Mouse (Mus musculus) ES-CJ7 (cell line): Measurements from ENCODE around the gene Mdm1.
"Not testable (repeated sequence)": the region's sequence is repeated elsewhere in the genome, so short reads cannot be mapped to it uniquely, and the experiment has no call there.

Source experiments
- DNase-seq: peaks from one replicate; pipeline ENCODE4 v3.0.0; 2011; ENCODE audit warnings: low read depth, low spot score

Mdm1 gene

DNA sequence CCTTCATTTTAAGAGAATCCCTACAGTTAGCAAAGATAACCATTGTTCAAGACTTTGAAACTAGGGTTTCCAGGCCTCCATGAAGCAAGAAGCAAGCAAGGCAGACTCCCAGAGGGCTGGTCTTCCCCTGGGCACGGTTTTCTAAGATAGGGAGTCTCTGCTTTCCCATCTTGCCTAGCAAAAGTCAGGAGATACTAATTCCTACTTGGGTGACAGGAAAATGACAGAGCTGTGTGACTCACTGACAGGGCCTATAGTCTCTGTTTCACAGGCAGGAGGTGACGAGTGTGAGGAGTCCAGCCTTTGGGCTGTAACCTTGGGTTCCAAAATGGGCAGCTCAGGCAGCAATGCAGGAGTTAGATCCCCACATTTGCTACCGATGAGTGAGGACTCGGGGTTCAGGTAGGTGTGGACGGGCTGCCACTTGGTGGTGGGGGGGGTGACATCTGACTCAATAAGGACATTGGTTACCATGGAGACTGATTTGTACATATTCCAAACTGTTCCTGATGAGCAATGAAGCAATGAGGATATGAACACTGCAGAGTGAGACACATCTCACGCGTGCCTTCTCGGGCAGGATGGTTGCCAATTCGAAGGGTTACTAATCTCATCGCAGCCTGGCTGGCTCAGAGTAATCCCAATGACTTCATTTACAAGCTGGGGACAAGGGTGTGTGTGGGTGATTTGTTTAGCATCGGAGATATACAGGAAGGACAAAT is 19.0 kb upstream of the Mdm1 start:
- DNase-seq = no peak

DNA sequence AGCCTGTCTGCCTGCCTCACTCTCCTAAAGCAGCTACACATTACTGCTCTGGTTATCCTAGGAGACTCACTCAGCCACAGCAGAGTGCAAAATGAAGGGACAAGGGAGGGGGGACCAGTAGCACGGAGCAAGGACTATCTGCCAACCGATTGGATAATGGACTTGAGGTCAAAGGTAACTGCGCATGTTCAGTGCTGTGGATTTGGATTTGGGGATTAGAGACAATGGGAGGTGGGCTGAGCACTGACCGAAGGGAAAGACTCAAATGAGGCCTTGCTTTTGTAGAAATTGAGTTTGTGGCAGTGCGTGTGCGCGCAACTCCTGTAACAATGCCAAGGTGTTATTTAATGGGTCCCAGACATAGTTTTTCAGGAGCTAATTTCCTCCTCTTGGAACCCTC is 16.4 kb upstream of the Mdm1 start:
- DNase-seq = peak; percentile 85

DNA sequence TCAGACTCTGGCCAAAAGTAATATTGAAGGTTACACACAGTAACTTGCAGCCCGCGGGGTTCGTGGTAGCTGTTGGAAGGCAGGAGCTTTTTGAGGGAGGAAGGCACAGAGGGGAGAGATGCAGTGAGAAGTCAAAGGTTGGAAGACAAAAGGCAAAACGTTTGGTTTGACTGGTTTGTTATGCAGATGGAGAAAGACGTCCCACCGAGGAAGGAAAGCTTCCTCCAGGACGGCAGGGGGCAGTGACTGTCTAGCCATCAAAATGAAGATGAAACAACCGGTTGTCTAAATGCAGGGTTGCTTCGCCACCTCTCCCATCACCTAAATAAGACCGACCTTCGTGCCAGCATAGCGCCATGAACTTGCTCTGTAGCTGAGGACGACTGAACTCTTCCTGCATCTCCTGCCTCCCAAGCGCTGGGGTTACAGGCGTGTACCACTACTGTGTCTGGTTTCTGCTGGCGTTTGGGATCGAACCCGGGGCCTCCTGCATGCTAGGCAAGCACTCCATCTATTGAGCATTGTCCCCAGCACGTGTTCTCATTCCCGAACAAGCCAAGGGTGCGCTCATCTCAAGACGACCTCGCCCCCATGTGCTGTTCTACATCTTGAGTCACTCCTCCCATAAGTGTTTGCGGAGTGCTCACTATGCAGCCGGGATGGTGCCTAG is 15.7 kb upstream of the Mdm1 start:
- peak; percentile 90 for DNase-seq

GRCm38 (mm10) chr10:118129001-118129682 is 12.5 kb upstream of the Mdm1 start:
- peak; percentile 48 for DNase-seq

- no peak for DNase-seq
Measured at GRCm38 (mm10) chr10:118130016-118130415, 11.6 kb upstream of the Mdm1 start.

- DNase-seq = peak; percentile 47
Measured at GRCm38 (mm10) chr10:118132993-118133392, 8.6 kb upstream of the Mdm1 start.

DNA sequence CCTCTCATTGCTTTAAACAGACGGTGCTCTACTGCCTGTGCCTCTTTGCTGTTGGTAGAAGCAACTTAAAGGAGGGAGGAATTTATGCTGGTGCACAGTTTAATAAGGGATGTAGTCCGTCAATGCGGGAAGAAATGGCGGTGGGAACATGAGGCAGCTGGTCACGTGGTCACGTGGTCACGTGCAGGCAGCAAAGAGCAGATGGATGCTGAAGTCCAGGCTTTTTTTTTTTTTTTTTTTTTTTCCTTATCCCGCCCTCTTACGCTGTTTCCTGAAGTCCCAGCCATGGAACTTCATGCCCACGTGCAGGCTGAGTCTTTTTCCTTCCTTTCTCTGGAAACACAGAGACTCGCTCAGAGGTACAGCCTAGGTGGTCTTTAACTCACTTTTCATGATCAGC is 3.1 kb upstream of the Mdm1 start:
- no peak for DNase-seq

GRCm38 (mm10) chr10:118139837-118140570 is 1.6 kb upstream of the Mdm1 start:
- DNase-seq = no peak

DNA sequence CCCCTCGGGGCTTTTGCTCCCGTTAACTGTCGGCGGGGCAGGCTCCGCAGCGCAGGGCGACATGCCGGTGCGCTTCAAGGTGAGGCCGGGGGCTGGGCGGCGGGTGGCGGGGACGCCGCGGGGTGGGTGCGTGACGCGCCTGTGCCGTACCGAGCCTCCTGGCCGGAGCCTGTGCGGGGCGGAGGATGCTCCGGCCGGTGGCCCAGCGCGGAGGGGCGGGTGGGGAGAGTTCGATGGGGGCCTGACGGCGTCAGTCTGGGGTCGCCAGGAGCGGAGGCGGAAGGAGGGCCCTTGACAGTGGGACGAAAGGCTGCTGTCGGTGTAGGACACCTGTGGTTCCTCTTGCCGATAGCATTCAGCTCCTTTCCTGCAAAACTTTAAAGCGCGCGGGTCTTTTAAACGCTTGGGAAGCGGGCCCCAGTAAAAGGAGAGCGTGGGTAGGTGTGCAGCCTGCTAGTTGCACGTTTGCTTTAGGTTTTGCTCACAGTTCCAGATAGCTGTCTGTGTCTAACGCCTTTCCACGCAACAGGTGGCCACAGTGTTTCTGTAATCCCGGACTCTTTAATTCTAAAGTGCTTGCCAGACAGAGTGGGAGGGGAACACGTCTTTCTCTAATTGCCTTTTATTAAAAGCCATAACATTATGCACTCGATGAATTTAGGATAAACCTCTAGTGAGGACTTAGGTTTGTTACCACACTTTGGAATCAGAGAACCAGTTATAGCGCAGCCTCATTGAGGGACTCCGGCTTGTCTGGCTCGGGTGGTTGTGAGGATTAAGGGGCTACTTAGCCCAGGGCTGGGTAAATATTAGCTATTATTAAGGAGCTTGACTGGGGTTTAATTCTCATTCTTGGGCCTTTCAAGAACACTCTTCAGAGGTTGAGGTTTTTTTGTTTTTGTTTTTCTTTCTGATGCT is 532 bp downstream of the Mdm1 start:
- DNase-seq = no peak

DNA sequence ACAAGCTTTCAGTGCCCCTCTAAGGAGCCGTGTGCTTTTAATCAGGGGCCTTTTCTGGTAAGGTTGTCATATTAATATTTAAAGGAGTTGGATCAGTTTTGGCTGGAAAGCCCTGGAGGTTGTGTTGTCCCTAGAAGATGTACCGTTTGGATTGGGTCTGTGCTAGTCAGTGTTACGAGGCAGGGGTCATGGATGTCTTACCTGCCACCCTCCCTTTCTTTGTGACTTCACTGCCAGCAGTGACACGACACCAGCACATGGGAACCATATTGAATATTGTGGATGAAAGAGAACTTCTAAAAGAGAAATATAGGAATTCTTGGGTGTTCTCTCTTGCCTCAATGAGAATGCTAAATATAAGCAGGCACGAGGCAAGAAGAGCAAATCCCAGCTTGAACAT is 7.8 kb downstream of the Mdm1 start:
- DNase-seq = no peak

- no peak for DNase-seq
Measured at GRCm38 (mm10) chr10:118150866-118151265, 9.3 kb downstream of the Mdm1 start.

GRCm38 (mm10) chr10:118155932-118156331 is 14.3 kb downstream of the Mdm1 start:
- no peak for DNase-seq

- DNase-seq = no peak
Measured at GRCm38 (mm10) chr10:118161131-118161530, 19.5 kb downstream of the Mdm1 start.

- DNase-seq = peak; percentile 87
Measured at GRCm38 (mm10) chr10:118169212-118169611, 27.6 kb downstream of the Mdm1 start.

DNA sequence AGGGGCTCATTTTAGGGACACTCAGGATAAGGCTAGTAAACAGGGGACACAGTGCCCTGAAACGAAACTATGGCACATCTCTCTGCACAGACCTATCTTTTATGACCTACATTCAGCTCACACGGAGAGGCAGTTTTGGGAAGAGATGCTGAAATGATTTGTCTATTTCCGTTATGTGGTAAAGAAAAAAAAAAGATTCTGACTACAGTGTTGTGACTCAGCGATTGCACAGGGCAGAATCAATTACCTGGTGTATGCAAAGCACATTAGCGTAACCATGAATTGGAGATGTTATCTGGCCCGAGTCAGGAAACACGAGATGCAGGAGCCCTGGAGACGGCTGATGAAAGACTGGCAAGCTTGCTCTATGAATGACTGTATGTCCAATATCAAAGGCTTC is 30.8 kb downstream of the Mdm1 start:
- no peak for DNase-seq

- DNase-seq = no peak
Measured at GRCm38 (mm10) chr10:118172876-118173275, 31.3 kb downstream of the Mdm1 start.

DNA sequence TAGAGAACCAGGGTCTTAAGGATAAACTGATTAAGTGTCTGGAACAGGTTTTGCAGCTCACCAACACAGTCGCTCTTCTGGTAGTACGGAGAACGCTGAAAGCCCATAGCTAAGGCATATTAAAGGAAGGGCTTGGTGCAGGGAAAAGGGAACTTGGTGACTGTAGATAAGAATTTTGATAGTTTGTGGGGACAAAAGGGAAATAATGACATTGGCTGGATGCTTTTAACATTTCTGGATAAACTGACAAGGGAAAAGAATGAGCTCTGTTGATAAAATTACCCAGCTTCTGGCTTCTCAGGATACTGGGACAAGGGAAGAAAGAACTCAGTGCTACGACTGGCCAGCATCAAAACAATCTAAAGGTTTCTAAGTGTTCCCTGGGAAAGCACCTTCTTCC is 33.9 kb downstream of the Mdm1 start:
- DNase-seq = not testable (repeated sequence)

- DNase-seq = no peak
Measured at GRCm38 (mm10) chr10:118178735-118179151, 37.1 kb downstream of the Mdm1 start.

- DNase-seq = no peak
Measured at GRCm38 (mm10) chr10:118179265-118179664, 37.7 kb downstream of the Mdm1 start.

DNA sequence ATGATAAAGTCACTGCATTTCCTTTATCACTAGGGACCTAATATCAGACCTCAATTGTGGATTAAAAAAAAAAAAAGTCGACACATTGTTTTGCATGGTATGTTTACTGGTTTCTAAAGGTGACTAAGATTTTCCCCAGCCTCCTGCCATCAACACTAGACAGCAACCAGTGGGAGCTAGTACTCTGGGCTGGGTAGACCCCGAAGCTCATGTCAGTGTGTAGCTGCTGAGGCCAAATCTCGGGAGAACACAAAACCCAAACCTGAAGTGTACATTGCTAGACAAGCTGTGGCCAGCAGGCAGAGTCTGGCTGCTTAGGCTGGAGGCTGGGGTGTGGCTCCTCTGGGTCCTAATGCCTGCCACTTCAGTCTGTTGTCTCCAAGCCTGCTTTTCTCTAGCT is 53.5 kb downstream of the Mdm1 start:
- peak; percentile 49 for DNase-seq

GRCm38 (mm10) chr10:118204642-118205041 is 63.0 kb downstream of the Mdm1 start, which contains the start of gene Il22:
Il22 (plus strand) TSS chr10:118204942.
- no peak for DNase-seq
